Mouse (Mus musculus) cerebellum, adult (tissue): ENCODE data around the gene Hnrnph2.

Experiments
- ATAC-seq: cut with Nextera tagmentation; 2 replicates; pipeline ENCODE4 v1.9.2; 2017; ENCODE audit warnings: mild to moderate bottlenecking, moderate library complexity, mixed read lengths; ENCODE audit not compliant: insufficient number of reproducible peaks, low FRiP score, low TSS enrichment

The Hnrnph2 gene

GRCm38 (mm10) chrX:134612285-134612959, 11.4 kb downstream of the Hnrnph2 start:
- ATAC-seq = peak; percentile 82

- no peak for ATAC-seq
These were observed 13.3 kb downstream of the Hnrnph2 start for GRCm38 (mm10) chrX:134614306-134614705.

- ATAC-seq = no peak
These were observed 18.7 kb downstream of the Hnrnph2 start for GRCm38 (mm10) chrX:134619695-134620094.

GRCm38 (mm10) chrX:134620254-134620865, 19.4 kb downstream of the Hnrnph2 start:
- no peak for ATAC-seq

- no peak for ATAC-seq
These were observed 20.7 kb downstream of the Hnrnph2 start for GRCm38 (mm10) chrX:134621685-134622084.

- ATAC-seq = no peak
These were observed 22.4 kb downstream of the Hnrnph2 start for GRCm38 (mm10) chrX:134623350-134623749.

- ATAC-seq = no peak
These were observed 27.2 kb downstream of the Hnrnph2 start for GRCm38 (mm10) chrX:134628200-134628599.

GRCm38 (mm10) chrX:134632710-134633109, 31.7 kb downstream of the Hnrnph2 start:
- ATAC-seq = no peak

- no peak for ATAC-seq
These were observed 34.1 kb downstream of the Hnrnph2 start for GRCm38 (mm10) chrX:134635111-134635510.

GRCm38 (mm10) chrX:134635860-134636259, 34.9 kb downstream of the Hnrnph2 start:
- no peak for ATAC-seq

GRCm38 (mm10) chrX:134641000-134641760, 40.2 kb downstream of the Hnrnph2 start:
- ATAC-seq = no peak

- no peak for ATAC-seq
These were observed 45.4 kb downstream of the Hnrnph2 start for GRCm38 (mm10) chrX:134646338-134646737.

GRCm38 (mm10) chrX:134647421-134647820, 46.4 kb downstream of the Hnrnph2 start:
- ATAC-seq = no peak

- 0 out of 2 replicates have a peak, but pooled peaks have one; percentile 66 for ATAC-seq
These were observed 47.2 kb downstream of the Hnrnph2 start for GRCm38 (mm10) chrX:134648031-134648692.

GRCm38 (mm10) chrX:134652061-134652460, 51.1 kb downstream of the Hnrnph2 start:
- ATAC-seq = no peak
